Mouse (Mus musculus): ENCODE results near the gene Gli2. TPM values are rescaled to one million over a fixed set of nuclear protein-coding genes. Genes with fewer than 3 reads are reported as not detected.

Gli2 gene
- total RNA-seq, 2 experiments from 2014 or later: 3.4 TPM

GRCm38 (mm10) chr1:118982805-118983211 is 70.6 kb downstream of the Gli2 start:
- H3K27ac ChIP-seq: no peak overlapping the region
- no peak for TF ChIP-seq CTCF (IDR thresholded peaks at IDR 0.05)
- no peak for DNase-seq (ENCODE audit: extremely low spot score in 1 of 2, low spot score in 2 of 2)
- no peak overlapping the region for H3K4me3 ChIP-seq
- intact Hi-C loops (cut with DNase I): loop anchor here (5.0 kb wide), 1 partner anchor 69 kb away; the partner anchor contains the start of gene Gli2

- TF ChIP-seq CTCF (IDR thresholded peaks at IDR 0.05): no peak
- intact Hi-C loops (cut with DNase I): loop anchor here (5.0 kb wide), 1 partner anchor 70 kb away; the partner anchor contains the start of gene Gli2
- Histone ChIP-seq H3K27ac (no peak overlapping the region), H3K4me3 (no peak overlapping the region)
- DNase-seq (ENCODE audit: extremely low spot score in 1 of 2, low spot score in 2 of 2): peak in 1 of 2 experiments; percentile 10
Observed at GRCm38 (mm10) chr1:118981943-118982804, 71.2 kb downstream of the Gli2 start.

GRCm38 (mm10) chr1:118980636-118981035 is 72.8 kb downstream of the Gli2 start:
- intact Hi-C loops (cut with DNase I): loop anchor here (5.0 kb wide), 1 partner anchor 72 kb away; the partner anchor contains the start of gene Gli2
- H3K4me3 ChIP-seq: no peak overlapping the region
- TF ChIP-seq CTCF (IDR thresholded peaks at IDR 0.05): no peak
- peak in 1 of 2 experiments; percentile 12 for DNase-seq (ENCODE audit: extremely low spot score in 1 of 2, low spot score in 2 of 2)
- no peak overlapping the region for H3K27ac ChIP-seq

- no peak overlapping the region for H3K27ac ChIP-seq
- intact Hi-C loops (cut with DNase I): no loop called here
- peak; percentile 26 to 51 for DNase-seq (ENCODE audit: extremely low spot score in 1 of 2, low spot score in 2 of 2)
- no peak for TF ChIP-seq CTCF (IDR thresholded peaks at IDR 0.05)
- H3K4me3 ChIP-seq: no peak overlapping the region
Observed at GRCm38 (mm10) chr1:118976596-118976995, 76.8 kb downstream of the Gli2 start.

GRCm38 (mm10) chr1:118975376-118975775 is 78.0 kb downstream of the Gli2 start:
- no peak for TF ChIP-seq CTCF (IDR thresholded peaks at IDR 0.05)
- no peak for DNase-seq (ENCODE audit: extremely low spot score in 1 of 2, low spot score in 2 of 2)
- Histone ChIP-seq H3K4me3 (no peak overlapping the region), H3K27ac (no peak overlapping the region)
- intact Hi-C loops (cut with DNase I): no loop called here

- Histone ChIP-seq H3K4me3 (no peak overlapping the region), H3K27ac (no peak overlapping the region)
- no peak; the same call in none of the 2 replicates for TF ChIP-seq CTCF (IDR thresholded peaks at IDR 0.05)
- no peak for DNase-seq (ENCODE audit: extremely low spot score in 1 of 2, low spot score in 2 of 2)
- intact Hi-C loops (cut with DNase I): no loop called here
Observed at GRCm38 (mm10) chr1:118970068-118970467, 83.4 kb downstream of the Gli2 start.

GRCm38 (mm10) chr1:118969409-118969808 is 84.0 kb downstream of the Gli2 start:
- Histone ChIP-seq H3K4me3 (no peak overlapping the region), H3K27ac (no peak overlapping the region)
- intact Hi-C loops (cut with DNase I): no loop called here
- DNase-seq (ENCODE audit: extremely low spot score in 1 of 2, low spot score in 2 of 2): no peak
- TF ChIP-seq CTCF (IDR thresholded peaks at IDR 0.05): no peak

- intact Hi-C loops (cut with DNase I): no loop called here
- DNase-seq (ENCODE audit: extremely low spot score in 1 of 2, low spot score in 2 of 2): no peak
- TF ChIP-seq CTCF (IDR thresholded peaks at IDR 0.05): no peak
- no peak overlapping the region for H3K4me3 ChIP-seq
- no peak overlapping the region for H3K27ac ChIP-seq
Observed at GRCm38 (mm10) chr1:118968661-118969179, 84.7 kb downstream of the Gli2 start.

- no peak overlapping the region for H3K27ac ChIP-seq
- no peak for DNase-seq (ENCODE audit: extremely low spot score in 1 of 2, low spot score in 2 of 2)
- no peak overlapping the region for H3K4me3 ChIP-seq
- intact Hi-C loops (cut with DNase I): no loop called here
- TF ChIP-seq CTCF (IDR thresholded peaks at IDR 0.05): no peak
Observed at GRCm38 (mm10) chr1:118967976-118968375, 85.4 kb downstream of the Gli2 start.

- H3K27ac ChIP-seq: no peak overlapping the region
- DNase-seq (ENCODE audit: extremely low spot score in 1 of 2, low spot score in 2 of 2): no peak
- H3K4me3 ChIP-seq: no peak overlapping the region
- no peak for TF ChIP-seq CTCF (IDR thresholded peaks at IDR 0.05)
- intact Hi-C loops (cut with DNase I): no loop called here
Observed at GRCm38 (mm10) chr1:118967281-118967680, 86.1 kb downstream of the Gli2 start.

- intact Hi-C loops (cut with DNase I): no loop called here
Observed at GRCm38 (mm10) chr1:118958644-118959043, 94.8 kb downstream of the Gli2 start.

GRCm38 (mm10) chr1:118955791-118956190 is 97.6 kb downstream of the Gli2 start:
- no peak for TF ChIP-seq CTCF (IDR thresholded peaks at IDR 0.05)
- H3K27ac ChIP-seq: no peak overlapping the region
- intact Hi-C loops (cut with DNase I): no loop called here
- no peak overlapping the region for H3K4me3 ChIP-seq
- no peak for DNase-seq (ENCODE audit: extremely low spot score in 1 of 2, low spot score in 2 of 2)

More at GRCm38 (mm10) chr1:118958644-118959043, 94.8 kb downstream of the Gli2 start:
- no peak overlapping the region for H3K4me3 ChIP-seq
- DNase-seq (ENCODE audit: extremely low spot score in 1 of 2, low spot score in 2 of 2): no peak
- no peak for TF ChIP-seq CTCF (IDR thresholded peaks at IDR 0.05)
- no peak overlapping the region for H3K27ac ChIP-seq

All from left cerebral cortex, adult 2 months (tissue).